Mouse (Mus musculus): Measurements from ENCODE around the gene Ogdh. TPM values are rescaled to one million over a fixed set of nuclear protein-coding genes. Genes with fewer than 3 reads are reported as not detected.

Gene Ogdh
- total RNA-seq, 1 experiment, result 68.4 TPM

DNA sequence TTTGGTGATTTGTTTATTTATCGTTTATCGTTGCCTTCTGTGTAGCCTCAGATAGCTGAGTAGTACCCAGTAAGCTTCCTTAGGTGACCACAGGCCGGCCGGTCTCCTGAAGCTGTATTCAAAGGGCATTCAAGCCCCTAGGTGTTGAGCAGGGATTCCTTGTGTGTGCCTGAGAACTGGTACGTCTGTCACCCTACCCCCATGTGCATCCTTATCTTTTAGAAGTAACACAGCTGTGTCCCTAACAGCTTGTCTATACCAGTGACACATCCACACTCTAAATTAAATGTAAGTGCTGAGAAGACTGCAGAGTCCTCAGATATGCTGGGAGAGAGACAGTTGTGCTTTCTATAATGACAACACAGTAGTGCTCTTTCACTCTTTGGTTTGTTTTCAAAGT, 31.9 kb downstream of the Ogdh start:
- H3K9me3 ChIP-seq (ENCODE audit: control insufficient read depth, insufficient read depth, low read depth, low read length), result no peaks in the 10 kb centered on the region
- H3K4me1 ChIP-seq (ENCODE audit: control insufficient read depth in 2 of 2, insufficient read depth in 2 of 2, low read length in 2 of 2, poor library complexity in 1 of 2), result no peaks in the 10 kb centered on the region
- peaks cover 2% of the 10 kb centered on the region for H3K36me3 ChIP-seq (ENCODE audit: control insufficient read depth, insufficient read depth, low read length, poor library complexity, severe bottlenecking)
- no peak overlapping the region for H3K27ac ChIP-seq (ENCODE audit: insufficient read depth, low read depth, low read length, poor library complexity, severe bottlenecking)
- no peak overlapping the region for H3K4me3 ChIP-seq (ENCODE audit: insufficient read depth in 1 of 2, low read depth in 1 of 2, low read length in 2 of 2, poor library complexity in 1 of 2, severe bottlenecking in 1 of 2)
- TF ChIP-seq ZNF384 (IDR thresholded peaks at IDR 0.05; ENCODE audit: low read depth, low read length), result no peak
- TF ChIP-seq MAFK (IDR thresholded peaks at IDR 0.05; ENCODE audit: insufficient read depth, low read depth, low read length), result no peak
- no peak for TF ChIP-seq CHD2 (IDR thresholded peaks at IDR 0.05; ENCODE audit: low read depth, low read length)
- no peak for TF ChIP-seq HCFC1 (IDR thresholded peaks at IDR 0.05; ENCODE audit: borderline replicate concordance, insufficient read depth, low read length)
- TF ChIP-seq ZC3H11A (IDR thresholded peaks at IDR 0.05; ENCODE audit: borderline replicate concordance, low read depth, low read length), result no peak
- H3K9ac ChIP-seq (ENCODE audit: insufficient read depth, low read depth, low read length, poor library complexity, severe bottlenecking), result no peak overlapping the region
- DNase-seq (ENCODE audit: low read depth, low spot score), result no peak
- in situ Hi-C loops (cut with MboI; ENCODE audit: low sequenced_read_pairs in 2 of 2, unreplicated experiment in 2 of 2), result no loop called here

DNA sequence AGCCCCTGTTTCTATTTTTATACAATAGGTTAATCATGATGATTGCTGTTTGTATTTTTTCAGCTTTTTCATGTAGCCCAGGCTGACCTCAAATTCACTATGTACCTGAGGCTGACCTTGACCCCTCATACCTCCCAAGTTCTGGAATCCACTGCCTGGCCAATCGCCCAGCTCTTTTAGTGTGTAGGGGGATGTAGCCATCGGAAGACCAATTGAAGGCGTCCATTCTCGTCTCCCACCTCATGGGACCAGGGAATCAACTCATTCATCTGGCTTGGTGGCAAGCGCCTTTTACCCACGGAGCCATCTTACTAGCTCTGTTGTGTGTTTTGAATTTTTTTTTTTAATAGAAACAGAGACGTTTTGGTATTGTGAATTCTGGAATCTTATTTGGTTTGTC, 39.8 kb downstream of the Ogdh start:
- H3K4me1 ChIP-seq (ENCODE audit: control insufficient read depth in 2 of 2, insufficient read depth in 2 of 2, low read length in 2 of 2, poor library complexity in 1 of 2), result no peaks in the 10 kb centered on the region
- H3K36me3 ChIP-seq (ENCODE audit: control insufficient read depth, insufficient read depth, low read length, poor library complexity, severe bottlenecking), result peaks cover 5% of the 10 kb centered on the region; the same call in 1 of the 2 replicates
- DNase-seq (ENCODE audit: low read depth, low spot score), result no peak
- in situ Hi-C loops (cut with MboI; ENCODE audit: low sequenced_read_pairs in 2 of 2, unreplicated experiment in 2 of 2), result no loop called here
- H3K4me3 ChIP-seq (ENCODE audit: insufficient read depth in 1 of 2, low read depth in 1 of 2, low read length in 2 of 2, poor library complexity in 1 of 2, severe bottlenecking in 1 of 2), result no peak overlapping the region
- no peak overlapping the region for H3K9ac ChIP-seq (ENCODE audit: insufficient read depth, low read depth, low read length, poor library complexity, severe bottlenecking)
- no peaks in the 10 kb centered on the region for H3K9me3 ChIP-seq (ENCODE audit: control insufficient read depth, insufficient read depth, low read depth, low read length)
- TF ChIP-seq ZC3H11A (IDR thresholded peaks at IDR 0.05; ENCODE audit: borderline replicate concordance, low read depth, low read length) (no peak), CHD2 (IDR thresholded peaks at IDR 0.05; ENCODE audit: low read depth, low read length) (no peak), HCFC1 (IDR thresholded peaks at IDR 0.05; ENCODE audit: borderline replicate concordance, insufficient read depth, low read length) (no peak), ZNF384 (IDR thresholded peaks at IDR 0.05; ENCODE audit: low read depth, low read length) (no peak)
- H3K27ac ChIP-seq (ENCODE audit: insufficient read depth, low read depth, low read length, poor library complexity, severe bottlenecking), result no peak overlapping the region

DNA sequence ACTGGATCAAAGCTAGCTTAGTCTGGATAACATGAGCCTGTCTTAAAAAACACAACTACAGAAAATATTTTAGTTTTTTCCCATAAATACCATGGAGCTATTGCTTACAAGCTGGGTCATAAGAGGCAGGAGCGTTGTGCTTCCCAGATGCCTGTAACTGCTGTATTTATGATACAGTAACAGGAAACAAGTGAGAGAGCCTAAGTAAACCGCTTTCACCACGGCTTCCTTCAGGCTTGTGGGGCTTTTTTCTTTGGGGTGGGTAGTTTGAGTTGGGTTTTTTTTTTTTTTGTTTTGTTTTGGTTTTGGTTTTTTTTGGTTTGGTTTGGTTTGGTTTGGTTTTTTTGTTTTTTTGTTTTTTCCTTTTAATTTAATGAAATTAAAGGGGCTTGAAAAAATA, 41.2 kb downstream of the Ogdh start:
- no peak for DNase-seq (ENCODE audit: low read depth, low spot score)
- Histone ChIP-seq H3K4me3 (ENCODE audit: insufficient read depth in 1 of 2, low read depth in 1 of 2, low read length in 2 of 2, poor library complexity in 1 of 2, severe bottlenecking in 1 of 2) (no peak overlapping the region), H3K9ac (ENCODE audit: insufficient read depth, low read depth, low read length, poor library complexity, severe bottlenecking) (no peak overlapping the region), H3K4me1 (ENCODE audit: control insufficient read depth in 2 of 2, insufficient read depth in 2 of 2, low read length in 2 of 2, poor library complexity in 1 of 2) (no peaks in the 10 kb centered on the region), H3K27ac (ENCODE audit: insufficient read depth, low read depth, low read length, poor library complexity, severe bottlenecking) (no peak overlapping the region), H3K36me3 (ENCODE audit: control insufficient read depth, insufficient read depth, low read length, poor library complexity, severe bottlenecking) (peaks cover 5% of the 10 kb centered on the region; the same call in 1 of the 2 replicates), H3K9me3 (ENCODE audit: control insufficient read depth, insufficient read depth, low read depth, low read length) (no peaks in the 10 kb centered on the region)
- in situ Hi-C loops (cut with MboI; ENCODE audit: low sequenced_read_pairs in 2 of 2, unreplicated experiment in 2 of 2), result no loop called here
- no peak for TF ChIP-seq HCFC1 (IDR thresholded peaks at IDR 0.05; ENCODE audit: borderline replicate concordance, insufficient read depth, low read length)
- no peak for TF ChIP-seq ZNF384 (IDR thresholded peaks at IDR 0.05; ENCODE audit: low read depth, low read length)
- TF ChIP-seq MAFK (IDR thresholded peaks at IDR 0.05; ENCODE audit: insufficient read depth, low read depth, low read length), result no peak
- TF ChIP-seq ZC3H11A (IDR thresholded peaks at IDR 0.05; ENCODE audit: borderline replicate concordance, low read depth, low read length), result no peak
- no peak for TF ChIP-seq CHD2 (IDR thresholded peaks at IDR 0.05; ENCODE audit: low read depth, low read length)

DNA sequence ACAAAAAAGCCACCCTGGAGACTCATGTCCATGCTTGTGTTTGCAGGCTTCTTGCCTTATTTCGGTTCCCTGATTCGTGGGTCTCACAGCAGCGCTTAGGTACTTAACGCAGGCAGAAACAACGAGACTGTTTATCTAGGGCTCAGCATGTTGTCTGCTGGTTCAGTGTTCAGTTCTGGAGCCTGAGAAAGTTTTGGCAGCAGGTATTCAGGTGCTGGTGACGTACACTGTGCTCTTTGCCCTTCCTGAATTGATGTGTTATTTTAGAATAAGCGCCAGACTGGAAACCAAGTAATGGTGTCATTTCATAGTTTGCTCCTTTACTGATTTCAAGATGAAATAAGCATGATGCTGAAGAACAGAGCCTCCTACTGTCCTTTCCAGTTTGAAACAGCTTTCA, 42.0 kb downstream of the Ogdh start:
- in situ Hi-C loops (cut with MboI; ENCODE audit: low sequenced_read_pairs in 2 of 2, unreplicated experiment in 2 of 2), result no loop called here
- Histone ChIP-seq H3K36me3 (ENCODE audit: control insufficient read depth, insufficient read depth, low read length, poor library complexity, severe bottlenecking) (peaks cover 5% of the 10 kb centered on the region; the same call in 1 of the 2 replicates), H3K4me1 (ENCODE audit: control insufficient read depth in 2 of 2, insufficient read depth in 2 of 2, low read length in 2 of 2, poor library complexity in 1 of 2) (no peaks in the 10 kb centered on the region), H3K27ac (ENCODE audit: insufficient read depth, low read depth, low read length, poor library complexity, severe bottlenecking) (no peak overlapping the region), H3K9ac (ENCODE audit: insufficient read depth, low read depth, low read length, poor library complexity, severe bottlenecking) (no peak overlapping the region), H3K4me3 (ENCODE audit: insufficient read depth in 1 of 2, low read depth in 1 of 2, low read length in 2 of 2, poor library complexity in 1 of 2, severe bottlenecking in 1 of 2) (no peak overlapping the region), H3K9me3 (ENCODE audit: control insufficient read depth, insufficient read depth, low read depth, low read length) (no peaks in the 10 kb centered on the region)
- no peak for DNase-seq (ENCODE audit: low read depth, low spot score)
- TF ChIP-seq HCFC1 (IDR thresholded peaks at IDR 0.05; ENCODE audit: borderline replicate concordance, insufficient read depth, low read length), result no peak
- TF ChIP-seq ZC3H11A (IDR thresholded peaks at IDR 0.05; ENCODE audit: borderline replicate concordance, low read depth, low read length), result no peak
- TF ChIP-seq CHD2 (IDR thresholded peaks at IDR 0.05; ENCODE audit: low read depth, low read length), result no peak
- TF ChIP-seq MAFK (IDR thresholded peaks at IDR 0.05; ENCODE audit: insufficient read depth, low read depth, low read length), result no peak
- TF ChIP-seq ZNF384 (IDR thresholded peaks at IDR 0.05; ENCODE audit: low read depth, low read length), result no peak

DNA sequence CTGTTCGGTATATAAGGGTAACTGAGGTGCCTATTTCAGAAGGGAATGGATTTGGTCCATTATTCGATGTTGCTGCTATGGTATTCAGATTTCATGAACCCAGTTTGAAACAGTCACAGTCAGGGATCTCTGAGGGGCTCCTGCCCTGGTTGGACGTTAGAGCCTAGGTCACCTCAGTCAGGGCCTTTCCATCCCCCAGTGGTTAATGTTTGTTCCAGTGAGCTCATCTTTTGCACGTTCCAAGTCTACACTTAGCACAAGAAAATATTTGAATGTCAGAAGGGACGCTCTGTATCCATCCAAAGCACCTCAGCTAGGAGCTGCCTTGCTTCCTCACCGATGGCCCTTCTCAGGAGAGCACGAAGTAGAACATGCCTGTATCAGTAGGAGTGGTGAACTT, 43.9 kb downstream of the Ogdh start:
- no peak for DNase-seq (ENCODE audit: low read depth, low spot score)
- no peaks in the 10 kb centered on the region for H3K4me1 ChIP-seq (ENCODE audit: control insufficient read depth in 2 of 2, insufficient read depth in 2 of 2, low read length in 2 of 2, poor library complexity in 1 of 2)
- H3K4me3 ChIP-seq (ENCODE audit: insufficient read depth in 1 of 2, low read depth in 1 of 2, low read length in 2 of 2, poor library complexity in 1 of 2, severe bottlenecking in 1 of 2), result no peak overlapping the region
- TF ChIP-seq MAFK (IDR thresholded peaks at IDR 0.05; ENCODE audit: insufficient read depth, low read depth, low read length), result no peak
- TF ChIP-seq CHD2 (IDR thresholded peaks at IDR 0.05; ENCODE audit: low read depth, low read length), result no peak
- TF ChIP-seq HCFC1 (IDR thresholded peaks at IDR 0.05; ENCODE audit: borderline replicate concordance, insufficient read depth, low read length), result no peak
- H3K36me3 ChIP-seq (ENCODE audit: control insufficient read depth, insufficient read depth, low read length, poor library complexity, severe bottlenecking), result peaks cover 13% of the 10 kb centered on the region
- in situ Hi-C loops (cut with MboI; ENCODE audit: low sequenced_read_pairs in 2 of 2, unreplicated experiment in 2 of 2), result no loop called here
- H3K9me3 ChIP-seq (ENCODE audit: control insufficient read depth, insufficient read depth, low read depth, low read length), result no peaks in the 10 kb centered on the region
- no peak overlapping the region for H3K9ac ChIP-seq (ENCODE audit: insufficient read depth, low read depth, low read length, poor library complexity, severe bottlenecking)
- no peak overlapping the region for H3K27ac ChIP-seq (ENCODE audit: insufficient read depth, low read depth, low read length, poor library complexity, severe bottlenecking)
